Mouse (Mus musculus): Measurements from ENCODE around the gene Tex44.

DNA sequence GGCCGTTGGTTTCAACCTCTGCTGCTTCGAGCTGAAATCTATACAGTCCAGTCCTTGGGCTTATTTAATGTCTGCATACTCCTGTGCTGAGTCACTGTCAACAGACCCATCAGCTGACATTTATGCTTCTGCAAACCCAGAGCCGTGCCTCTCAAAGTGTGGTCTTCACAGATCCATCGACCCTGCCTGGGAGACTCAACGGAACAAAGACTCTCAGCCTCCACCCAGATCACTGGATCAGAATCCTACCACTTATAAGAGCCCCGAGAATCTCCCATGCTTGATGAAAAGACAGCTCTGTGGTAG is 11.8 kb downstream of the Tex44 start:
- TF ChIP-seq CTCF (IDR thresholded peaks at IDR 0.05; ENCODE audit: extremely low read depth, insufficient read depth, insufficient read length, insufficient replicate concordance) (no peak), POLR2A (IDR thresholded peaks at IDR 0.05; ENCODE audit: low read depth, low read length) (no peak)
